Mouse (Mus musculus): ENCODE results near the gene Lrp3.
A peak's percentile ranks its signal among the peaks of the same experiment; 100 is the strongest.
"Not testable (repeated sequence)": the region's sequence is repeated elsewhere in the genome, so short reads cannot be mapped to it uniquely, and the experiment has no call there.

Lrp3 gene

DNA sequence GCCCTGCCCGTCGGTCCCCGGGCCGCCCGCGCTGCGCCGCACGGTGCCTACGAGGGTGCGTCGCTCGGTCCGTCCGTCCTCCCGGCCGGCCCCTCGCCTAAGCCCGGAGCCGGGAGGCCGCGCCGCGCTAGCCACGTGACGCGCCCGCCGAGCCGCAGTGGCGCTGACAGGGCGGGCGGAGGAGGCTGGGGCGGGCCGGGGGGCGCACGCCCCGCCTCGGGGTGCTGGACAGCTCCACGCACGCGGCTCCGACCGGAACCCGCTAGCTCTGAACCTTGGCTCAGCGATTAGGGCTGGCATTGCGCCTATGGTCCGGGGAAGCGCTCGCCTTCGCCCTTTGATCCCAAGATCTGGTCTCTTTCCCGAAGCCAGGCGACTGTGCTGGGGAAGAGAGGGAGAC, at the start of gene Lrp3:
Gene Lrp3 (minus strand): TSS at position 274 of the 400 bp plus-strand sequence.
- DNase-seq = peak; percentile 84 to 87

DNA sequence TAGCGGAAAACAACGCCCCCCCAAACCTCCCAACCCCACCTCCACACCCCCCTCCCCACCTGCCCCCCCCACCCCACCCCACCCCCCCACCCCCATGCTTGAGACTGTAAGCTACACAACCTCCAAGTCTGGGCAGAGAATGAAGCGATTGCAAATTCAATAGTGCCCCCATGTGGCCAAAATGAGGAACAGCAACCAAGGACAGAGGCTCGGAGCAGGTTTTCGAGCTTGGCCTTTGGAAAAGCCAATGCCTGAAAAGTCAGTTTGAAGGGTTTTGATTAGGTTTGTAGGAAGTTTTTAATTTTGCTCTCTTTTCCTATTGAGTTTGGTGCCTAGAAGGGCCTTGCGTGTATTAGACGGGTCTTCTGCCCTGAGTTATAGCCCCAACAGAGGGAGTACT, 49.4 kb upstream of the Lrp3 start:
- peak; percentile 75 to 80 for DNase-seq

DNA sequence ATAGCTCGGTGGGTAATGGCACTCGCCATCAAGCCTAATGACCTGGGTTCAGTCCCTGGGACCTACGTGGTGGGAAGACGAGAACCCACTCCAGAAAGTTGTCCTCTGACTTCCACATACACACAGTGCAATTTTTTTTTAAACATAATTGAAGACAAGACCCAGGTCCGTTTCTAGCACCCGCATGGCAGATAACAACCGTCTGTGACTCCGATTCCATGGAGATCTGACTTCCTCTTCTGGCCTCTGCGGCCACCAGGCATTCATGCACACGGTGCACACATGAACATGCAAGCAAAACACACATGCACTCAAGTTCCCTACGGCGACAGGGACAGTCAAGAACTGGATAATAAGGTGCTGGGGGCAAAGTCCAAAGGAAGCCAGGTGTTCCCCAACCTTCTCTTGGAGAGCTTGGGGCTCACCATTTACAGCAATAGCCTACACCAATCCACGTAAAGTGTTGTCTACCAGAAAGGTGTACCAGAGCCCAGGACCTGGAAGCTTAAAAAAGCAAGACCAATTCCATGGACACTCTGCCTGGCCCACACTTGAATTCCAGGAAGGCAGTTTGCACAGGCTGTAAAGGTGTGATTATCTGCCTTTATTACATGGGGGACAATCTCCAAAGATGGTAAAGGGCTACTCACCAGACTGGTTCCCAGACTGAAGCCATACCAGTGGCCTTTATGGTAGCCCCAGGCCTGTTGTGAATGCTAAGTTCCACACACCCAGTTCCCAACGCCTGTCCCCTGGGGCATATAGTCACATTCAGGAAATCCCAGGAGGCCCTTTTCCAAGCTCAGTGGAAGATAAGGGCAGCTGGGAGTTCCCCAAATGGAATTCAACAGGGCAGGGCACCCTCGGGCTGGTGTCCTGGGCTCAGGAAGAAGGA, 48.5 kb upstream of the Lrp3 start:
- no peak for DNase-seq

DNA sequence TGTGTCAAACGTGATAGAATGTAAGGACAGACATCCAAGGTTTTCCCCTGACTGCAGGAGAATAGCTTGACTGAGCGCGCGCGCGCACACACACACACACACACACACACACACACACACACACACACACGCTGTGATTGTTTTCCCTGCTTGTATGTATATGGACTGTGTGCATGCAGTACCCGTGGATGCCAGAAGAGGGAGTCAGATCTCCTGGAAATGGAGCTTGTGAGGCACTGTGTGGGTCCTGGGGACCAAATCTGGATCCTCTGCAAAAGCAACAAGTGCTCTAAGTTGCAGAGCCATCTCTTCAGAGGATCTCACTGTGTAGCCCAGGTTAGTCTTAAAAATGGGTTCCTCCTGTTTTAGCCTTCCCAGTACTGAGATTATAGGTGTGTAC, 44.1 kb upstream of the Lrp3 start:
- DNase-seq = peak; percentile 33 to 53

DNA sequence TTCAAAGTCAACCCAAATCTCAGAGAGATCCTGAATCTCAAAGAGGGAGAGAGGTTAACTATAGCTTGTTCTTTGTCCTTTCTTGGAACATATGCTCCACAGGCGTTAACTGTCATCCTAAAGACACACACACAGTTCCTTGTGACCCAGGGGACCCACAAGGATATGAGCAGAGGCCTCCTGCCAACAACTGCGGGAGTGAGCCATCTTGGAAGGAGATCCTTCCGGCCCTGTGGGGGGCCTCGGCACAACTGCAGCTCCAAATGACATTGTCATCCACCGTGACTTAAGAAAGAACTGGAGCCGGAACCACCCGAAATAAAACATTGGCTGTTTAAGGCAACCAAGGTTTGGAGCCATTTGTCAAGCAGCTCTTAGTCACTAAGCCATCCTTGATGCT, 43.0 kb upstream of the Lrp3 start:
- peak; percentile 53 to 63 for DNase-seq

DNA sequence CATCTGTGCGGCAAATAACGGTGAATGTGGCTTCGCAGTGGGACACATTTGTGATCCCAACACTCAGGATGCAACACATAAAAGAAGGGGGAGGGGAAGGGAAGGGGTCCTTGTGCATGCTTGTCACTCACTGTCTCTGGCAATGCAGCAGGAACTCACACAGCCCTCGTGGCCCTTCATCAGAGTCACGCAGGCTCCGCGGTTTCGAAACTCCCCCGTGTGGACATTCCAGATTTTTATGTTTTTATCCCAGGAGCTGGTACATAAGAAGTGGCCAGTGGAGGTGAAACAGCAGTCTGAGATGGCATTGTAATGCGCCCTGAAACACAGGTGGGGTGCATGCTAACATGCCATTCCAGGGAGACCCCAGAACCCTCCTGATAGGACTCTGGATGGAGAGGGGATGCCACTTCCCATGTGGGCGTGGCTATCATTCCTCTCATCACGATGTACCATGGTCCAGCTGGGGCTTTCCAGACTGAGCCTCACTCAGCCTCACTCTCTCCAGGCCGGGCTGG, 36.8 kb upstream of the Lrp3 start:
- peak; percentile 67 to 71 for DNase-seq

DNA sequence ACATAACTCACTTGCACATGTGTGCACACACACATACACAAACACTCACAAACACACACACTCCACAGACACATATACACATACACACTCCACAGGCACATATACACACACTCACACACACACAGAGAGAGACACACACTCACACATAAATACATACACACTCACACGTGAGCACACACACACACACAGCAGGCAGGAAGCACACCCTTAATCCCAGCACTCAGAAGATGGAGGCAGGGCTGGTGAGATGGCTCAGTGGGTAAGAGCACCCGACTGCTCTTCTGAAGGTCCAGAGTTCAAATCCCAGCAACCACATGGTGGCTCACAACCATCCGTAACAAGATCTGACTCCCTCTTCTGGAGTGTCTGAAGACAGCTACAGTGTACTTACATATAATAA, 22.6 kb upstream of the Lrp3 start:
- not testable (repeated sequence) for DNase-seq

DNA sequence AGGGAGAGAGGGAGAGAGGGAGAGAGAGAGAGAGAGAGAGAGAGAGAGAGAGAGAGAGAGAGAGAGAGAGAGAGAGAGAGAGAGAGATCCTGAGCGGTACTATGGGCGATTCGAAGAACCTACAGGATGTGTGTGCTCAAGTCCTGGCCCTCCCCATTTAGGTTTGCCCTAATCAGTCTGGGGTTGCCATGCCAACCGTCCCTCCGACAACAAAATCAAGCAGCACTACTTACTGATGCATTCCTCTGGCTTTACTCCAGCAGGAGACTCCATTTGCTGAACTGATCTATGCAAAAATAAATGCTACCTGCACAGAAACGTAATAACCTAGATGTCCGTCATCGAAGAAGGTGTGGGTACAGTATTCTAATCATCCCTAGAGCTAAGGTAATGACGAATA, 20.0 kb upstream of the Lrp3 start:
- peak; percentile 76 for DNase-seq

DNA sequence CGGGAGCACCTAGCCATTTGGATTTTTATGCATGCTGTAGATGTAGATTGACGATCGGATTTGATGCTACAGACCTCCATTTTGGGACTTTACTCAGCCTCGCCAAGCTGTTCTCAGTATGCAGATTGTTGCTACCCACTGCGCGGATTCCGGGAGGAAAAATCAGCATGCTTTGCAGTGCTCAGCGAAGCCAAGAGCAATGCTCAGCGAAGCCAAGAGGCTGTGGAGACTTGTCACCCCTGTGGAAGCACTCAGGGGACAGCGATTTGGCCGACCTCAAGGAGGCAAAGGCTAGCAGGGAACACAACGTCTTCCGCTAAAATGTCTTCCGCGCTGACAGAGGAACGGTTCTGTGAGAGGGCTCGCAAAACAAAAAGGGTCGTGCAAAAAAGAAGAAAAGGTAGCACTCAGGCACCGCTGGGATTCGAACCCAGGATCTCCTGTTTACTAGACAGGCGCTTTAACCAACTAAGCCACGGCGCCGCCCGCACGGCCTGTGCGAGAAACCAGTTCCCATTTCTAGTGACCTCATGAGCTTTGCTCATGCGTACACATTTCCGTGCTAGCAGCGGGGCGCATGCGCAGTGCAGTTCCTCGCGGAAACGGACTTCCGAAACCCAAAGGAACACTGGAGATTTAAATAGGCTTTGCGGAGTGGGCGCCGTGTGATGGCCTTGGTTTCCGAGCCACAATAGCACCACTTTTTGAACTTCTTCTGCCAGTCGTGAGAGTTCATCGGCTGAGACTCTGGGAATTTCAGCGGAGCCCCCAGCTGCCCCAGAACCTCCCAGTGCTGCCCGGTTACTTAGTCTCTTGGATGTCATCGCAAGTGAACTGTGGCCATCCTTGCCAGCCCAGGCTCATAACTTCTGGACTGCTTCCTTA, 19.3 kb upstream of the Lrp3 start:
- DNase-seq = peak; percentile 98 to 99

DNA sequence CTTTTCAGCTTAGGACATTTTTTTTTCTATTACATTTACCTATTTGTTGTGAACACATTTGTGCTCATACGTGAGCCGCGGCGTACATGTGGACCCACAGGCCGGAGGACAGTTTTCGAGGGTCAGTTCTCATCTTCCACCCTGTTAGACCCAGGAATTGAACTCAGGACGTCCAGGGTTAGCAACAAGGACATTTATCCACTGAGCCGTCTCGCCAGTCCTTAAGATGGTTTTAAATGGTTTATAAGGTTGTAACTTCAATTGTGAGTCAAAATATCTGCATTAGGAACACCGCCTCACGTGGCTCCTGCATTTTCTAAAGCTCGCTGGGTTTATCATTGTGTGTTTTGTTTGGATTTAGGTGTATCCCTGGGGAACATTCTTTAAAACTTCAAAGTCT, 18.6 kb upstream of the Lrp3 start:
- peak in 1 of 2 experiments; percentile 30 for DNase-seq

DNA sequence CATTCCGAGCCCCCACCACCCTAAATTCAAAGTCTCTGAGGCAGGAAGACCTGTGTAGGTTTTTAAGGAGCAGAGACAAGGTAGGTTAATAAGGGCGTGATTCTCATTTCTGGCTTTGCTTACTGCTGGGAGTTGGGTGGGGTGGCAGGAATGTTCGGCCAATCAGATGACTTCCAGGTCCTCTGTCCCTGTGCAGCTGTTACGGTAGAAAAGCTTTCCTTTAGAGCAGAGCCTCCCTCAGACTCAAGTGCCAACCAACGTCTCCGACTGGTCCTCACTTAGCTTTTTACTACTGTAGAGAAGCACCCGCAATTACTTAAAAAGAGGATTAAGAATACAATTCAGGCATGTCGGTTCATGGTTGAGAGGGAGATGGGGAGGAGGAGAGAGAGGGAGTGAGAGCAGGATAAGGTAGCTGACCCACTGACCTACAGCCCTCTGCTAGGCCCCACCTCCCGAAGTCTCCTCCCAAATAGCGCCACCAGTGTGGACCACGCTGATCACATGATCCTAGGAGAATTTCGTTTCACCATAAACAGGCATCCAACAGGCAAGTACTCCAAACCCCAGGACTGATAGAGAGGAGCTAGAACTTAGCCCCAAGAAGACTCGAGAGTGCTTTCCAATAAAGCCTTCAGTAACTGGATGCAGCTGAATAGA, 17.6 kb upstream of the Lrp3 start:
- no peak for DNase-seq

DNA sequence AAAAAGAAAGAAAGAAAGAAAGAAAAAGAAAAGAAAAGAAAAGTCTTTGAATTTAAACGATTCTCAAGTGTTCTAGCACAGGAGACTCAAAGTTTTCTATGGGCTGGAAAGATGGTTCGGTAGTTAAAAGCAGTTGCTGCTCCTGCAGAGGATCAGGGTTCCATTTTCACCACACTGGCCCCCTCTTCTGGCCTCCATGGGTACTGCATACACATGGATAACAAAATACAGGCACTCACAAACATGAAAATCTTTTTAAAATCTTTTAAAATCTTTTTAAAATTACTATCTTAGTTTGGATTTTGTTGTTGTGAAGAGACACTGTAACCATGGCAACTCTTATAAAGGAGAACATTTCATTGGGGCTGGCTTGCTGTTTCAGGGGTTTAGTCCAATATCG, 15.0 kb upstream of the Lrp3 start:
- DNase-seq = peak; percentile 31 to 41

DNA sequence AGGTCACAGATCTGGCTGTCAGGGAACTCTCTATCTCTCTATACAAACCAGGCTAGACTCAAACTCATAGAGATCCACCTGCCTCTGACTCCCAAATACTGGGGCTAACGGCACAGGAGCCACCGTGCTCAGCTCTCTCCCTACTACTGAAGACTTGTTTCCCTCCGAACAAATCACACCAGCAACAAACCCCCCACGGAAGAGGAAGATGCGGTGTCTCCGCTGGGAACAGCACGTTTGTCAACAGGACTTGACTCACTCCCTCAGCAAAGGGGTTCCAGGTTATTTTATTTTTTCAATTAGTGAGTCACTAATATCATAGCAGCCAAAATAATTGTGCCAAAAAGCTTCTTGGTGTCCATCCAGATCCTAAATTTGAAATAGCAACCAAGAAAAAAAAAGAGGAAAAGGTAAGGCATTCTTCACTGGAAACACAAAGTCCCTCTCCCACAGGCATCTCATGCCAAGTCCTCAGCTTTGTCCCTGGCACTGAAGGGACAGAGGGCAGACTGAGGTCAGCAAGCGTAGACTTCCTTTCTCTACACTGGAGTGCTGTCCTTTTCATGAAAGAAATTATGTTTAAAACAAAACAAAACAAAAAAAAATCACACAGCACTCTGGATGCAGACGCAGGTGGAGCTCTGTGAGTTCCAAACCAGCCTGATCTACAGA, 5.5 kb upstream of the Lrp3 start:
- DNase-seq = no peak

DNA sequence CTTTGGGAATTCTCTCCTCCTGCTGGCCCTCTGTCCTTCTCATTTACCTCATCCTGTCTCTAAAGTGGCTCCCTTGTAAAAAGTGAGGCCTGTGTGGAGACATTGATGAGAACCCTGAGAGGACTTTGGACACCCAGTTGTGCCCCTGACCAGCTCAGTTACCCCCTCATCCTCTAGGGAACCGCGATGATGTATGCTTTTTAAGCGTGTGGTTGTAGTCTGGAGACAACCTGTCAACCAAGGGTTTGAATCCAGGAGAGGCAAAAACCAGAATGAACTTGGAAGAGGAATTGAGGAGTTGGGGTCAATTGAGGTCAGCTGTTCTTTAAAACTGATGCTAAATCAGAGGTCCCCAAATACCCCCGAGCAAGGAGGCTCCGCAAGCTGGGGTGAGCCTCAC, 433 bp upstream of the Lrp3 start:
- DNase-seq = no peak

DNA sequence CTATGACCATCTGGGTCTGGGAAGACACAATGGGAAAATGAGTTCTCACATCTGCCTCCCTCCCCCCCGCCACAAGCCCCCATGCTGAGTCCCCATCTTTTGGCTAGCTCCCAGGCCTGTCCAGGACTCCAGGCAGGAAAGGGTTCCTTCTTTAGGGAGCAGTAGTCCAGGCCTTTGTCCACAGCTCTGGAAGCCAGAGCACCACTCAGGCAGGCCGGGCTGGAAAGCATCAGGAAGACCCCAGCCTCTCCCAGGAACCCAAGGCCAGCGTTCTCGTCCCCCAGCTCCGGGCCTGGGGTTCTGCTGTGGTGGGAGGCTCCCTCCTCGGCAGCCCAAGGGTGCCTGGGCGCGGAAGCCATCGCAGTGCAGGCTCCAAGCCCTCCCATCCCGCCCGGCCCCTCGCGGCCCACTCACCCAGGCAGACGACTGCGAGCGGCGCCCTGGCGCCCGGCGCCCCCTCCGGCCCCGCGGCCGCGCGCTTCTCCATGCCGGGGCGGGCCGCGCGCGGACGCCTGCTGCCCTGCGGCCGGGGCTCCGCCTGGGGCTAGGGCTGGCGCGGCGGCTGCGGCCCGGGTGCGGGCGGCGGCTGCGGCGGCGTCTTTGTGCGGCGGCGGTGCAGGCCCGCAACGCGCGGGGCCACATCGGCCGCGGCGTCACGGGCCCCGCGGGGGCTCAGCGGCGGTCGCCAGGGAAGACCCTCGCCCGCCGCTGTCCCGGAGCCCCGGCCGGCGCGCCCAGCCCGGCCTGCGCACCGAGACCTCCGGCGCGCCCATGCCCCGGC, 666 bp downstream of the Lrp3 start:
- DNase-seq = peak; percentile 64 to 66

DNA sequence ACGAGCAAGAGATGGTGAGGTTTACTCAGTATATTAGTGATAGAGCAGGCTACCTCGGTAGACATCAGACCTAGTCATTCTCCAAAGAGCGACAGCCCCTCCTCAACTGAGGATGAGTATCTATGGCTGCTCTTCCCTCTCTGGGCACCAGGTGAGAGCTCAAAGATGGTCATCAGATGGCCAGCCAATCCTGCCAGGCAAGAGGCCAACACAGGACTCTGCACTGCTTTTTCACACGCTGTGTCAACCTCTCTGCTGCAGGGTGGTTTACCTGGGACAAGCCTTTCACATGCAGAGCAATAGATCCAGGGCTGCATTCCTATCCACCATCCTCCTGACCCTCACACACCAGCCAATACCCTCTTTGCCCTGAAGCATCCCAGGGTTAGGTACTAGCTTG, 3.5 kb downstream of the Lrp3 start:
- peak; percentile 68 to 71 for DNase-seq

DNA sequence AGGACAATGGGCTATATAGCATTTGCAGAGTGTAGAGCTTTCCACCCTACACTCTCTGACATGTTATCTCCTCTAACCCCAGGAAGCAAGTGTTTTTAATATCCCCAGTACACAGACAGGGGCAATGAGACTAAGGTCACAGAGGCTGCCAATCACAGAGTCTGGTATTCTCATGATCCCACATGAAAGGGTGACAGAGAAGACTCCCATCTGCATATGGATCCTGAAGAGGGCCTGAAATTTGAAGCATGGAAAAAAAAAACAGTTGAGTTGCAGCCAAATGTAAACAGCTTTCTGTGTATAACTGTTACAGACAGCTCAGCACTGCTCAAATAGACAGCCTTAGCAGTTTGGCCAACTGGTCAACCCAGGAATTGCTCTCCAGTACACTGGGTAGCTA, 15.5 kb downstream of the Lrp3 start:
- DNase-seq = no peak

DNA sequence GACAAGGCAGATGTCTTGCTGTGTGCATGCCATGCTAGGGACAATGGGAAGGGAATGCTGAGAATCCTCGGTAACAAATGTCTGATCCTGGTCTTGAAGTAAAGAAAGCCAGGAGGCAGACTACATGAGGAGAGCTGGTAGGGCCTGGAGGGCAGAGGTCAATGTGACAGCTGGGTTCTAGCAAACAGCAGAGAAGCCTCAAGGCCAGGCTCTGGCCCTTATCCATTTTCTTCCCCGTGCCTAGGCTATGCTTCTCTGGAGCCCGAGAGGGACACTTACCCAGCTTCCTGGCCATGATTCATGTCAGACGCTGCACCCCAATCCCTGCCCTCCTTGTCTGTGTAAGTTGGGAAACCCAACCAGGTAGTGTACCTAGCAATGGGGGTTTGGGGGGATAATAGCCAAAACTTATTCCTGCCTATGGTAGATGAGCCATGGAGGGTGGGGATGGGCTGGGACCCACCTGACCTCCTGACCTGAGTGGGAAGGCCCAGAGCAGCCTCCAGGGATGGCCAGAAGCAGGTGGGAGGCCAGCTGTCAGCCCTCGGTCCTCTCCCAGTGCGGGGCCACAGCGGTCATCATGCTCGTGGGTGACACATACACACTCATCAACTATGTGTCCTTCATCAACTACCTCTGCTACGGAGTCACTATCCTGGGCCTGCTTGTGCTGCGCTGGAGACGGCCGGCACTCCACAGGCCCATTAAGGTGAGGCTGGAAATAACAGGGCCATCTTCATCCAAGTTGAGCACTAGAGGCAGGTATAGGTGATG, 16.1 kb downstream of the Lrp3 start:
- DNase-seq = no peak

DNA sequence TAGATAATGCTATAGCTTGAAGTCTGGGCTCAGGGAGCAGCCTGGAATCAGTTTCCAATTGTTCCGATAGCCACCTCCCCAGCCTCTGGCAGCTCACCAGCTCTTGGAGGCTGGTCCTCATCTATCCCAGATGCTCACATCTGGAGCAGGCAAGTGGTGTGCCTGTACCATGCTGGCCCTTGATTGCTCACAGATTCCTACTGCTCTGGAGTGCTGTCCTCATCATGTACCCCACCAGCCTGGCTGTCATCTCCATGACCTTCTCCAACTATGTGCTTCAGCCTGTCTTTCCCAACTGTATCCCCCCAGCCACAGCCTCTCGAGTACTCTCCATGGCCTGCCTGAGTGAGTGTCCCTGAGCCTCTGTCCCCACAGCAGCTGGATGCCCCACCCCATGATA, 18.3 kb downstream of the Lrp3 start:
- no peak for DNase-seq

DNA sequence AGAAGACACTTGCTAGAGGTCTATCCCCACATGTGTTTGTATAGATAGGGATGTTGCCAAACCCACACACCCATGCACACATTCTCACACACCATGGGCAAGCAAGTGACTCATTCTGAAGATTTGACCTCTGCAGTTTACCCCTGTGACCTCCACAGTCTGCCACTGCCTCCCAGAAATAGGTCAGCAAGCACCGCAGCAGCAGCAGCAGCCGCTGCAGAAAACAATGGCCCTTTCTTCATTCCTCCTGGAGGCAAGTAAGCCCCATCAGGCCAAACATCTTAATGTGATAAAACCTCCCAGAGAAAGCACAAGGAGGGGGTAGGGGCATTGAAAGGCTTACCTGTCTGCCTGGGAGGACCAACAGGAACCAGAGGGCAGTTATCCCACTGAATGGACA, 24.0 kb downstream of the Lrp3 start:
- no peak for DNase-seq

DNA sequence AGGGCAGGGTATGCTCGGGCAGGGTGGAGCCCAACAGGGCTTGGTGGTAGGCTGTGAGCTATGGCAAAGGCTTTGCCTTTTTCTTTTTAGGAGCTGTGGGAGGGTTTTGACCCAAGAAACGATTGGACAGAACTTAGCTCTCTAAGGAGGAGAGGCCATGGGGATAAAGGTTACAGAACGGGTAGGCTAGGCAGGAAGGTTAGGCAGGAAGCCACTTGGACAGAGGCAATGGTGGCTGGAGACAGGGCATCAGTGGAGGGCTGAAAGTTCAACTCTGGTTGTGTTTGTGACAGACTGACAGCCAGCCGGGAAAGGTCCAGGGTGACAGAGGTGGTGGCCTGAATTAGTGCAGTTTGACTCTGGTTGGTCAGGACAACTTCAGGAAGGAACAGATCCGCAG, 25.6 kb downstream of the Lrp3 start:
- no peak for DNase-seq
